Mouse (Mus musculus) lung, postnatal 4 days (tissue): Measurements from ENCODE around the gene 4921524J17Rik.

Experiments
- DNase-seq, 2 experiments: peaks; one replicate each; pipeline ENCODE4 v3.0.0; 2021

The 4921524J17Rik gene

GRCm38 (mm10) chr8:85432168-85433016, at the start of gene 4921524J17Rik:
Gene 4921524J17Rik (minus strand): TSS chr8:85432833.
- peak; percentile 97 to 99 for DNase-seq

DNA sequence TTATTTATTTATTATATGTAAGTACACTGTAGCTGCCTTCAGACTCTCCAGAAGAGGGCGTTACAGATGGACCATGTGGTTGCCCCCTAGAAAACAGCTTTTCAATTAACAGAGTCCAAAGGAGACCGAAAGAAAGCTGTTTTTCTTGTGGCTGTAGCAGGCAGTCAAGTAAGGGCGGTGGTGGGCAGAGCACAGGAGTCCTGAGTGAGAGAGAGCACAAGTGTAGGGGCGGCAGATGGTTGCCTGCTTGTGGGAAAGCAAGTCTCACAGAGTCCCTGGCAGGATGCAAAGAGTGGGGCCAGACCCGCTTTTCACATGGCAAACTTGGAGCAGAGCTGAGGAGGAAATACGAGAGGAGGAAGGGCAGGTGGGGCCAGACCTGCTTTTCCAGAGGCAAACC, 49.8 kb upstream of the 4921524J17Rik start:
- DNase-seq: no peak

GRCm38 (mm10) chr8:85481900-85482299, 49.3 kb upstream of the 4921524J17Rik start:
- peak; percentile 71 to 85 for DNase-seq

GRCm38 (mm10) chr8:85479710-85480109, 47.1 kb upstream of the 4921524J17Rik start:
- no peak for DNase-seq

DNA sequence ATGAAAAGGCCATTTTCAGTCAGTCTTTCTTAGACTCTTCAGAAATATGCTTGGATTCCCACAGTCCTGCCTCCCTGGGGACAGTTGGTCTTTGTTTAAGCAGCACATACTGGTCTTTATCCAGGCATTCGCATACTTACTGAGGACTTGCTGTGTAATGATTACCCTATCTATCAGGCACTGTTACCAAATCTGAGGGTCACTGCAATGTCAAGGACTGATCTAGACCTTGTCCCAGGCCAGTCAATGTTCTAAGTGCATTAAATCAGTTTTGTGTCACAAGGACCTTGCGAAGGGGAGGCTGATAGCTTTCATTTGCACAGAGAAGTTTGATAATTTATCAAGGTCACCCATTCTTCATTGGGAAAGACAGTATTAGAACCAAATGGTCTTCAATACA, 45.8 kb upstream of the 4921524J17Rik start:
- DNase-seq: no peak

GRCm38 (mm10) chr8:85476970-85477545, 44.4 kb upstream of the 4921524J17Rik start:
- DNase-seq: no peak

GRCm38 (mm10) chr8:85474924-85475323, 42.3 kb upstream of the 4921524J17Rik start:
- DNase-seq: no peak

GRCm38 (mm10) chr8:85473246-85473645, 40.6 kb upstream of the 4921524J17Rik start:
- DNase-seq: no peak

DNA sequence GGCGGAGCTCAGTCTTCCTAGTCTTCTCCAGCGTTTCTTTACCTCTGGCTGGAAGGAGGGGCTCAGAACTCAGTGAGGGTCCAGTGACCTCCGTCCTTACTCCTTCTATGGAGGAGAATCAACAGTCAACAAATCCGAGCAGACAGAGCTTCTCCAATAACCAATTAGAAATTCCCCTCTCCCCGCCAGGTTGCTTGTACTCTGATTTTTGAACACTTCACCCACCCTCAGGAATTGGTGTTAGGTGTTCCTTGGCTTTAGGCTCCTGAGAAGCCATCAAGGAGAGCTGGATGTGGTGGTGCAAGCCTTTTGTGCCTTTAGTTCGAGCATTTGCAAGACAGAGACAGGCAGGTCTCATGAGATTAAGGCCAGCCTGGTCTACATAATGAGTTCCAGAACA, 40.2 kb upstream of the 4921524J17Rik start:
- DNase-seq: no peak

GRCm38 (mm10) chr8:85470753-85471152, 38.1 kb upstream of the 4921524J17Rik start:
- no peak for DNase-seq

DNA sequence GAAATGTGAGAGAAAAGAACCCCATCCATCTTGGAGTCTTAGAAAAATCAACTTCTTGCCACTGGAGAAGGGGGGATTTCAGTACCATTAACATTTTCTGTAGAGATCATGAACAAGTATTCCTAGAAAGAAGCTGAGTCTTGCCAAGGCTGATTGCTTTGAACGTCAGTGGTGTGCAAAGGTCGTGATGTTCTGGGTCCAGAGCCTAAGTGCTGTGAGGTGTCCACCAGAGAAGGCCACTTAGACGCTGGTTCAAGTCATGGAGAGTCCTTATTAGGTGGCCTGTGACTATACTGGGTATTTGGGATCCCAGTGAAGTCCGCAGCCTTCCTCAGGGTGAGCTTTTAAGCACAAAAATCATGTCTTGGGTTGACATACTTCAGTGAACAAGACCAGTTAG, 33.4 kb upstream of the 4921524J17Rik start:
- DNase-seq: no peak

DNA sequence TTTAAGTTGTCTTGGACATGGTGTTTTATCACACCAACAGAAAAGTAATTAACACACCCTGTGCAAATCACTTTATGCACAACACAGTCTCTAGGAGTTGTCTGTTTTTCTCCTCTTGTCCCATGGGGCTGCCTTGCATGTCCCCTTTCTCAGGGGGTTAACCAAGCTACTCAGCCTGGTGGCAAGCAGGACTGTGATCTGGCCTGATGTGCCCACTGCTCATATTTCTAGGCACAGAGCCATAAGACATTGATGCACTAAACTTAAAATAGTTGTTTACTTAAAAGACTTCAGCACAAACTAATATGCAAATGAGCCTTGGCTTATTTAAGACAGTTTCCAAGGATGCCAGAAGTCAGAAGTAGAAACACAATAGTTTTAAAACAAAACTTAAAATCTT, 31.7 kb upstream of the 4921524J17Rik start:
- no peak for DNase-seq

GRCm38 (mm10) chr8:85462441-85462840, 29.8 kb upstream of the 4921524J17Rik start:
- DNase-seq: no peak

DNA sequence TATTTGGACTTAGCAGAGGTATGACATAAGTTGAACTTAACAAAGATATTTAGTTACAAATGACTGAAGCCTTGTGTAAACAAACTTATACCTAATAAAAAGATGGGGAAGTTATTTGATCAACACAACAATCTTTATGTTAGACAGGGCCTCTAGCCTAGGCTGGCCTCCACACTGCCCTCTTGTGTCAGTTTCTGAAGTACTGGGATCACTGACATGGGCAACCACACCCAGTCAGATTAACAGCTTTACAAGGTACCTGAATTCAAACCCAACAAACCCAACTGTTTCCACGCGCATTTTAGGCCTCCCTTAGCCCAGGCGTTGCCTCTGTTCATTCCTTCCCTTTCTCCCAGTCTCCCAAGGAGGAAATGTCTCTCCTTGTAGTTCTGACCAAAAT, 28.7 kb upstream of the 4921524J17Rik start:
- DNase-seq: peak in 1 of 2 experiments; percentile 33

- DNase-seq: no peak
These were observed 28.2 kb upstream of the 4921524J17Rik start for GRCm38 (mm10) chr8:85460804-85461203.

DNA sequence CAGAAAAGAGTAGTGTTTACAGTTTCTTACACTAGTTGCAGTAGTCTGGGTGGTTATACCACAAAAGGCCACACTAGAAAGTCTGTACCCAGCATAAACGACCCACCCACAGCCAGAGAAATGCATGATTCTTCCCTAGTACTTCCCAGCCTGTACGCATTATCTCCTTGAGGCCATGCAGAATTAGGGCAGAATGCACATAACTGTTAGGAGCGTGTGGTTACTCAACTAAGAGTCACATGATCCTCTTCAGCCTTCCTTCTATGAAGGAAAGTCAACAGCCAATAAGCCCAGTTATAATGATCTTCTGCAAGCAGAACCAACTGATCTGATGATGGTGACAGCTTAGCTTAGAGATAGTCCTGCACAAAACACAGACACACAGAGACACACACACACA, 26.9 kb upstream of the 4921524J17Rik start:
- DNase-seq: no peak

DNA sequence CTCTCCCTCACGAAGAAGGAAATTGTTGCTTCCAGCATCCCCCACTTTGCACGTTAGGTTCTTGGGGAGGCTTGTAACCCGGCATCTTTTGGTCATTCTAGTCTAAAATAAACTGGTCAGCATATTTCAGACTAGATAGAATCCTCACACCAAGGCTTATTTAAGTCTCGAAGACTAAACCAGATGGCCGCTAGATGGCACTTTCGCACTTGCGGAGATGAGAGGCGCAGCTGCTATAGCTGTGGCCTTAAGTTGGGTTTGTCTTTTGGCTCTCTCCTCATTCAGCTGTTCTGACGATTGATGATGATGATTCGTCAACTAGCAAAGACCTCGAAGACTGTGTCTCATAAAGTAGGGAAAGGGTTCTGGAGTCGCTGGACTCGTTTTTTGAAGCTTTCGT, 23.9 kb upstream of the 4921524J17Rik start:
- peak in 1 of 2 experiments; percentile 63 for DNase-seq

GRCm38 (mm10) chr8:85454750-85455149, 22.1 kb upstream of the 4921524J17Rik start:
- DNase-seq: no peak

DNA sequence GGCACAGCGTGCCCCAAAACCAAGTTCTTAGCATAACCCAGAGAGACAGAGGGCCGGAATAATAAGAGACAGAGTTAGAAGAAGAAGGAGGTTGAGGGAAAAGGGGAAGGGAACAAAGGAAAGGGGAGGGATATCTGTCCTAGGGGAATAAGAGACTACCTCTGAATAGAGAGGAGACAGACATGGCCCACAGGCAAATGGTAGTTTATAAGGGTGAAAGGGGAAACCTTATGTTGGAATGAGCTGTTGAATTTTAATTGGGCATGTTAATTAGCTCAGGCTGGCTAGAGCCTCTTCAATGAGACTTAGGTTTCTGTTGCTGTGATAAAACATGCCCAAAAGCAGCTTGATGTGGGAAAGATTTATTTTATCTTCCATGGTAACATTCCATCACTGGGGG, 20.6 kb upstream of the 4921524J17Rik start:
- DNase-seq: no peak

DNA sequence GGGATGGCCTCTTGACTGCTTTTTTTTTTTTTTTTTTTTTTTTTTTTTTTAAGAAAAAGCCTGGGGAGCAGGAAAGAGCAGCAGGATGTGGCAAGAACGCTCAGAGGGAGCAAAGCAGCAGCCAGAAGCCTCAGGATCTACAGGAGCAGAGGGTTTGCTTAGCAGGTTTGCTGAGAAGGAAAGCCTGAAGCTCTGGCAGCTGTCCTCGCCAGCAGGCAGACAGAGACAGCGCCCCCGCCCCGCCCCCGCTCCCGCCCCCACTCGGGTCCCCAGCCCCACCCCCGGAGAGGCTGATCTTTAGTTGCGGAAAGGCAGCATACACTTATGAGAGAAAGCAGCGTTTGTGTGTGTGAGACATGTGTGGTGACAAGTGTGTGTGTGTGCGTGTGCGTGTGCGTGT, 19.7 kb upstream of the 4921524J17Rik start:
- peak; percentile 8 to 29 for DNase-seq

DNA sequence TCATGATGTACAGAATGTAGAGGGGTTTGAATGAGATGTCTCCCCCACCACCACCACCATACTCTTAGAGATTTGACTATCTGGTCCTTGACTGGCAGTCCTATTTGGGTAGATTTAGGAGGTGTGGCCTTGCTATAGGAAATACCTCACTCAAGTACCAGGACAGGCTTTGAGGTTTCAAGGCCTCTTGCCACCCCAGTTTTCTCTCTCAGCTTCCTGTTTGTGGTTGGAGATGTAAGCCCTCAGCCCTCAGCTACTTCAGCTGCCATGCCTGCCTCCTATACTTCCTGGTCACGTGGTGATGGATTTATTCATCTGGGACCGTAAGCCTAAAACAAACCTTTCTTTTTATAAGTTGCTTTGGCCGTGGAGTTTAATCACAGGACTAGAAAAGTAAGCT, 17.7 kb upstream of the 4921524J17Rik start:
- DNase-seq: no peak

GRCm38 (mm10) chr8:85445936-85446685, 13.5 kb upstream of the 4921524J17Rik start:
- DNase-seq: no peak

- no peak for DNase-seq
These were observed 11.5 kb upstream of the 4921524J17Rik start for GRCm38 (mm10) chr8:85444092-85444491.

GRCm38 (mm10) chr8:85441564-85441963, 8.9 kb upstream of the 4921524J17Rik start:
- no peak for DNase-seq
